Mouse (Mus musculus) intestine, embryonic 14.5 days (tissue): ENCODE measurements at regions not wholly inside any gene's neighbourhood (a gene's known extent, or its start where the extent isn't known, plus 50 kb on each side); places are given as distances from the start of the nearest gene placed in this dataset. TPM values are rescaled to one million over a fixed set of nuclear protein-coding genes. Genes with fewer than 3 reads are reported as not detected.

Experiments
- ATAC-seq: fragments of 200-750 bp; cut with Nextera tagmentation; replicated peaks from 2 replicates; pipeline ENCODE4 v1.8.0; 2017; ENCODE audit warnings: low read depth, moderate number of reproducible peaks, moderate TSS enrichment, moderate library complexity; ENCODE audit not compliant: low FRiP score, low TSS enrichment
- DNase-seq: peaks from one replicate; pipeline ENCODE4 v3.0.0-alpha.2; 2018; ENCODE audit warnings: low spot score
- H3K27ac ChIP-seq: fragments of 300-500 bp; sonication (generic); 2 replicates; pipeline ENCODE4 v1.5.1; 2014; ENCODE audit warnings: low read depth, mild to moderate bottlenecking, control low read depth
- H3K27me3 ChIP-seq: fragments of 300-500 bp; sonication (generic); replicated peaks from 2 replicates; pipeline ENCODE4 v1.6.1; 2014; ENCODE audit warnings: low read length, control low read depth; ENCODE audit not compliant: control insufficient read depth, insufficient read depth
- H3K36me3 ChIP-seq: fragments of 300-500 bp; sonication (generic); 2 replicates; pipeline ENCODE4 v1.6.1; 2014; ENCODE audit warnings: low read length, control low read depth; ENCODE audit not compliant: control insufficient read depth, insufficient read depth
- H3K4me1 ChIP-seq: fragments of 300-500 bp; sonication (generic); replicated peaks from 2 replicates; pipeline ENCODE4 v1.6.1; 2014; ENCODE audit warnings: low read length, control low read depth, mixed read lengths; ENCODE audit not compliant: control insufficient read depth, insufficient read depth
- H3K4me2 ChIP-seq: fragments of 300-500 bp; sonication (generic); 2 replicates; pipeline ENCODE4 v1.6.1; 2014; ENCODE audit warnings: low read length
- H3K4me3 ChIP-seq: fragments of 300-500 bp; sonication (generic); 2 replicates; pipeline ENCODE4 v1.5.1; 2014; ENCODE audit warnings: low read depth, low read length, control low read depth, mixed read lengths
- H3K9ac ChIP-seq: fragments of 300-500 bp; sonication (generic); 2 replicates; pipeline ENCODE4 v1.6.1; 2014; ENCODE audit warnings: mild to moderate bottlenecking, low read length
- H3K9me3 ChIP-seq: fragments of 300-500 bp; sonication (generic); 2 replicates; pipeline ENCODE4 v1.6.1; 2016; ENCODE audit warnings: low read length, control low read depth; ENCODE audit not compliant: control insufficient read depth
- WGBS: fragments of 180-500 bp; shearing (Covaris S2); extraction: QIAGEN DNeasy Blood & Tissue Kit; methylation state at CpG from one replicate; pipeline ENCODE4 v1.1.7; 2014; 5-methylcytosine and 5-hydroxymethylcytosine counted together
- microRNA-seq: library from miRNA; unstranded; fragments of <30 nt; microRNA quantifications from one replicate; pipeline ENCODE4, GENCODE M21; 2016

GRCm38 (mm10) chr17:27261251-27261650 is 57.0 kb upstream of the Lemd2 start:
- H3K27me3 ChIP-seq = no peaks in the 10 kb centered on the region
- H3K9ac ChIP-seq = no peak overlapping the region
- no peak overlapping the region for H3K4me2 ChIP-seq
- ATAC-seq (no peak), DNase-seq (no peak)
- H3K36me3 ChIP-seq = no peaks in the 10 kb centered on the region
- no peaks in the 10 kb centered on the region for H3K4me1 ChIP-seq
- no peak overlapping the region for H3K27ac ChIP-seq
- no peak overlapping the region for H3K4me3 ChIP-seq
- no peaks in the 10 kb centered on the region for H3K9me3 ChIP-seq
- WGBS = 71% methylated on average over 2 of the region's 2 CpGs

GRCm38 (mm10) chr17:27260116-27260515 is 55.8 kb upstream of the Lemd2 start:
- no peaks in the 10 kb centered on the region for H3K27me3 ChIP-seq
- 88% methylated on average over 9 of the region's 9 CpGs for WGBS
- no peak for ATAC-seq

GRCm38 (mm10) chr17:27257345-27257744 is 53.1 kb upstream of the Lemd2 start:
- no peaks in the 10 kb centered on the region for H3K4me1 ChIP-seq
- no peak overlapping the region for H3K27ac ChIP-seq
- H3K27me3 ChIP-seq = no peaks in the 10 kb centered on the region
- no peaks in the 10 kb centered on the region for H3K36me3 ChIP-seq
- H3K9ac ChIP-seq = no peak overlapping the region
- ATAC-seq (no peak), DNase-seq (no peak)
- H3K4me3 ChIP-seq = no peak overlapping the region
- WGBS = 42% methylated on average over 7 of the region's 7 CpGs
- no peaks in the 10 kb centered on the region for H3K9me3 ChIP-seq
- no peak overlapping the region for H3K4me2 ChIP-seq

More at GRCm38 (mm10) chr17:27260116-27260515, 55.8 kb upstream of the Lemd2 start:
- no peak overlapping the region for H3K9ac ChIP-seq
- H3K36me3 ChIP-seq = no peaks in the 10 kb centered on the region
- H3K4me2 ChIP-seq = no peak overlapping the region
- no peaks in the 10 kb centered on the region for H3K9me3 ChIP-seq
- no peak overlapping the region for H3K27ac ChIP-seq
- no peak for DNase-seq
- H3K4me1 ChIP-seq = no peaks in the 10 kb centered on the region
- no peak overlapping the region for H3K4me3 ChIP-seq

- no peak overlapping the region for H3K4me3 ChIP-seq
- no peak overlapping the region for H3K4me2 ChIP-seq
- ATAC-seq (no peak), DNase-seq (no peak)
- no peaks in the 10 kb centered on the region for H3K9me3 ChIP-seq
- WGBS = 40% methylated on average over 7 of the region's 7 CpGs
- no peaks in the 10 kb centered on the region for H3K27me3 ChIP-seq
- H3K9ac ChIP-seq = no peak overlapping the region
- H3K27ac ChIP-seq = no peak overlapping the region
- H3K4me1 ChIP-seq = no peaks in the 10 kb centered on the region
- H3K36me3 ChIP-seq = no peaks in the 10 kb centered on the region
These were observed 51.5 kb upstream of the Lemd2 start for GRCm38 (mm10) chr17:27255804-27256203.

Small RNA genes in the stretch of these regions (microRNA-seq; reads per million reads assigned to microRNA genes)
- not detected for gene Mir7214
- not detected for gene Mir7216
- not detected for gene Mir7217
- not detected for gene Mir7218
